Mouse (Mus musculus) C2C12 (cell line): ENCODE results near the gene Prg4. TPM values are rescaled to one million over a fixed set of nuclear protein-coding genes. Genes with fewer than 3 reads are reported as not detected.
A peak's percentile ranks its signal among the peaks of the same experiment; 100 is the strongest.

Experiments
- H3K27me3 ChIP-seq: one replicate; pipeline ENCODE4 v1.6.1; 2011; ENCODE audit not compliant: control insufficient read depth, insufficient read depth, insufficient read length
- H3K36me3 ChIP-seq: one replicate; pipeline ENCODE4 v1.6.1; 2011; ENCODE audit not compliant: control insufficient read depth, insufficient read depth
- H3K4me3 ChIP-seq: one replicate; pipeline ENCODE4 v1.5.1; 2011; ENCODE audit warnings: mild to moderate bottlenecking, control low read depth; ENCODE audit not compliant: poor library complexity, insufficient read depth, severe bottlenecking
- H3K79me2 ChIP-seq: one replicate; pipeline ENCODE4 v1.6.1; 2011; ENCODE audit not compliant: control insufficient read depth, insufficient read depth
- H3K79me3 ChIP-seq: one replicate; pipeline ENCODE4 v1.6.1; 2011; ENCODE audit warnings: low read depth, control low read depth
- H3ac ChIP-seq: one replicate; pipeline ENCODE3; 2011; ENCODE audit warnings: low read depth; ENCODE audit not compliant: control insufficient read depth, insufficient read length
- CEBPB ChIP-seq: IDR thresholded peaks from one replicate; pipeline ENCODE4 v1.6.1; 2011; ENCODE audit warnings: low read depth, mild to moderate bottlenecking, control low read depth, moderate library complexity
- CTCF ChIP-seq: IDR thresholded peaks from one replicate; pipeline ENCODE4 v1.5.1; 2011; ENCODE audit not compliant: control insufficient read depth, insufficient read depth, insufficient read length
- FOSL1 ChIP-seq: IDR thresholded peaks from one replicate; pipeline ENCODE4 v1.8.0; 2011; ENCODE audit warnings: mild to moderate bottlenecking, low read length; ENCODE audit not compliant: poor library complexity, insufficient read depth, severe bottlenecking
- MAX ChIP-seq: IDR thresholded peaks from one replicate; pipeline ENCODE4 v1.6.1; 2011; ENCODE audit warnings: mild to moderate bottlenecking, control low read depth
- MYOD1 ChIP-seq: IDR thresholded peaks from one replicate; pipeline ENCODE4 v1.6.1; 2011; ENCODE audit warnings: low read depth; ENCODE audit not compliant: control insufficient read depth, insufficient read length
- MYOG ChIP-seq: IDR thresholded peaks from one replicate; pipeline ENCODE4 v1.6.1; 2011; ENCODE audit not compliant: control insufficient read depth, insufficient read length; ENCODE audit errors: extremely low read depth
- USF1 ChIP-seq: IDR thresholded peaks from one replicate; pipeline ENCODE4 v1.6.1; 2011; ENCODE audit warnings: low read depth, mild to moderate bottlenecking, control low read depth, moderate library complexity
- polyA plus RNA-seq: library from polyadenylated mRNA; unstranded; fragments of >200 nt; fragmentation: generic; extraction: Trizol; gene quantifications from one replicate; pipeline ENCODE4 v1.2.1, GENCODE M21; 2012; ENCODE audit warnings: missing spikeins

The Prg4 gene
- polyA plus RNA-seq, 1 experiment: 0.14 TPM

DNA sequence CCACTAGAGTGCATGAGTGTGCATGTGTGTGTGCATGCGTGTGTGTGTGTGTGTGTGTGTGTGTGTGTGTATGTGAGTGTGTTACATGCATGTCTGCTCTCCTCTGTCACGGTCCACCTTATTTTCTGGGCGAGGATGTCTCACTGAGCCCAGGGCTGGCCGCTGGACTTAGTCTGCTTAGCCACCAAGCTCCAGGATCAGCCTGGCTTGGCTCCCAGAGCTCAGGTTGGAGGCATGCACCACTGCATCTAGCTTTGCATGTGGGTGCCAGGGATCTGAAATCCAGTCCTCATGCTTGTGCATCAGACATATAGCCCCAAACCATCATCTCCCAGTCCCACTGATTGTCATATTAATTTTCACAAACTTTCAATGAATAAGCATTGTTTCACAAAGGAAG lies 2.3 kb downstream of the Prg4 start:
- Histone ChIP-seq H3K79me2 (no peaks in the 10 kb centered on the region), H3K79me3 (no peaks in the 10 kb centered on the region), H3K4me3 (no peak overlapping the region), H3K27me3 (no peaks in the 10 kb centered on the region), H3ac (no peak overlapping the region), H3K36me3 (no peaks in the 10 kb centered on the region)
- TF ChIP-seq USF1: no peak
- TF ChIP-seq CEBPB: no peak
- TF ChIP-seq MYOD1: no peak
- TF ChIP-seq FOSL1: no peak
- no peak for TF ChIP-seq CTCF
- TF ChIP-seq MYOG: no peak
- no peak for TF ChIP-seq MAX

DNA sequence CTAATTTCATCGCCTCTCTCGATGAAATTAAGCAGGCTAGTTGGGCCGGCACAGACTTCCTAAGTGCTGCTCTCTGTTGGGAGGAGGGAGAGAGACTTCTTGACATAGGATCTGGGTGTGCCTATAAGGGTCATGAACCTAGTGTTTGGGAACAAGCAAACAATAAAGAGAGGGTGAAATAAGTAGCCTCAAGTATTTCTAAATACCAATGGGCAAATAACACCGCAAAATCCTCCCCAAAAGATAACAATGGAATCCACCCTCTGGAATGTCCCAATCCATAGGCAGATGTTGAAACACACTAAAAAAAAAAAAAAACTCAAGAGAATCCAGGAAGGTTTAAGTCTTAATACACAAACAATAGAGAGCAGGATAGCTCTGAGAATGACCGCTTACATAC lies 2.9 kb downstream of the Prg4 start:
- Histone ChIP-seq H3K4me3 (no peak overlapping the region), H3K79me2 (no peaks in the 10 kb centered on the region), H3ac (no peak overlapping the region), H3K79me3 (no peaks in the 10 kb centered on the region), H3K27me3 (no peaks in the 10 kb centered on the region), H3K36me3 (no peaks in the 10 kb centered on the region)
- no peak for TF ChIP-seq FOSL1
- TF ChIP-seq USF1: no peak
- TF ChIP-seq CEBPB: peak; percentile 36
- TF ChIP-seq MYOD1: no peak
- TF ChIP-seq CTCF: no peak
- TF ChIP-seq MAX: no peak
- no peak for TF ChIP-seq MYOG

DNA sequence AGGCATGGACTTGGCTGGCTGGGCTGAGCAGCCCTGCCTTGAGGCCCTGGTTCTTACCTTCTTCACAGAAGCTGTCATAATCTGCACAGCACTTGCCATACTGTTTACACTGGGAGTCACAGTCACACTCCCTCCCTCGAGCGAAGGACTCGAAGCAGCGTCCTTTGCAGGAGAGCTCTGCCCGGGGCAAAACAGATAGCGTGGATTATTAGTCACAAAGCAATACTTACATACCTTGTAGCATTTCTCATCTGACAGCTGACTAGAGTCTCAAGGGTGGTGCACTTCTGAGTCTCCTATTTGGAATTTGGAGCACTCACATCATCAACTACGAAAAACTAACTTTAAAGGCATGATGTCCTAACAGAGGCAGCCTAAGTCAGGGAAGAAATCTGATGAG lies 5.4 kb downstream of the Prg4 start:
- no peak for TF ChIP-seq CTCF
- no peak for TF ChIP-seq USF1
- no peak for TF ChIP-seq MYOG
- TF ChIP-seq CEBPB: no peak
- TF ChIP-seq MYOD1: no peak
- Histone ChIP-seq H3K36me3 (no peaks in the 10 kb centered on the region), H3ac (peak overlapping the region; percentile 3), H3K27me3 (no peaks in the 10 kb centered on the region), H3K79me3 (no peaks in the 10 kb centered on the region), H3K79me2 (no peaks in the 10 kb centered on the region), H3K4me3 (no peak overlapping the region)

DNA sequence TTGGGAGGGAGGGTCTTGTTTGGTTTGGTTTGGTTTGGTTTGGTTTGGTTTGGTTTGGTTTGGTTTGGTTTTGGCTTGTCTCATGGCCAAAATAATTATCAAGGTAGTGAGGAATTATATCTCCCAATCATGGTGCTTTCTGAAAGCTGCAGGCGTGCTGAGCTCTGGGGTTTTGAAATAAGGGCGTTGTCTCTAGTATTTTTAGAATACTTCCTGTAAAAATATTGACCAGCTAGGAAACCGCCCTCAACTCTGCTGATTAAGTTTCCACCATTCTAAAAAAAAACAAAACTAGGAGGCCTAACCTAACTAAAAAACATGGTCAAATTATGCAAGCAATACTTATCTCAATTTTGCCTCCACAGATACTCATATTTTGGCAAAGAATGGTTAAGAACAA lies 6.4 kb downstream of the Prg4 start:
- no peak overlapping the region for H3K4me3 ChIP-seq
- H3K27me3 ChIP-seq: no peaks in the 10 kb centered on the region
- H3K36me3 ChIP-seq: no peaks in the 10 kb centered on the region
- no peaks in the 10 kb centered on the region for H3K79me2 ChIP-seq
- H3K79me3 ChIP-seq: no peaks in the 10 kb centered on the region
- TF ChIP-seq USF1 (no peak), MAX (no peak), CEBPB (no peak), MYOG (no peak), FOSL1 (no peak)
- H3ac ChIP-seq: no peak overlapping the region

DNA sequence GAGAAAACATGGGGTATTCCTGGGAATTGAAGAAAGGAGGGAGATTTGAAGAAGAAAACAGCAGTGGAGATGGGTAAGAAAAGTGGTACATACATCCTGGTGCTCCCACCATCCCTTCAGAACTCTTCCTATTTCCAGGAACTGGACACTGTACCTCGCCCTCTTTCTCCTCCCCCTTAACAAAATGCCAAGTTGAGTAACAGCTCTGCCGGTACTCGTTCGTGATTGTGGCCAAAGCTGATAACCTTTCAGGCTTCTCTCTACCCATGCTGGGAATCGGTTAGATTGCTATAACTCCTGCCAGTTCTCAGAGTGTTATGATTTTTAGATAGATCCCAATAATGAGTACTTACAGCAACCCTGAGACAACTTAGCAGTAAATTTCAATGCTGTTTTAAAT lies 7.0 kb downstream of the Prg4 start:
- Histone ChIP-seq H3K79me3 (no peaks in the 10 kb centered on the region), H3ac (no peak overlapping the region), H3K27me3 (no peaks in the 10 kb centered on the region), H3K79me2 (no peaks in the 10 kb centered on the region), H3K36me3 (no peaks in the 10 kb centered on the region), H3K4me3 (no peak overlapping the region)
- TF ChIP-seq CEBPB: no peak
- no peak for TF ChIP-seq FOSL1
- TF ChIP-seq MAX: no peak
- no peak for TF ChIP-seq MYOG
- TF ChIP-seq USF1: no peak
- no peak for TF ChIP-seq CTCF
- no peak for TF ChIP-seq MYOD1

DNA sequence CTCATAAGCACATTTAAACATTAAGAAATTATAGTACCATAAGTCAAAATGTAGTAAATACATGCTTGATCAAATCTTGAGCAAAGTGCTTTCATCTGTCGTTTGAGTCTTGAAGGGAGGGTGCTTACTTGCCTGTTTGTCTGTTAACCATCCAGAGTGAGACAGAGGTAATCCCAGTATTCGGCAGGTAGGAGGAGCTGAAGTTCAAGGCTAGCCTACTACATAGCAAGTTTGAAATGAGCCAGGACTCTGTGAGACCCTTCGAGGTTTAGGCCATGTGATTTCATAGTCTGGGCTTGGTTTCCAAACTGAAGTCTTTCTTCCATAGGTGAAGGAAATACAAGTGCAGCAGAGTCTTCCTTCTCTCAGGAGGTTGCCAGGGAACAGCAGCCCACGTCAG lies 24.2 kb downstream of the Prg4 start:
- no peaks in the 10 kb centered on the region for H3K79me3 ChIP-seq
- H3K4me3 ChIP-seq: no peak overlapping the region
- peaks cover 91% of the 10 kb centered on the region for H3K36me3 ChIP-seq
- no peak for TF ChIP-seq MAX
- no peak for TF ChIP-seq CTCF
- no peak for TF ChIP-seq CEBPB
- no peak for TF ChIP-seq USF1
- no peak for TF ChIP-seq MYOD1
- TF ChIP-seq FOSL1: no peak
- no peak for TF ChIP-seq MYOG
- H3K27me3 ChIP-seq: no peaks in the 10 kb centered on the region
- H3ac ChIP-seq: no peak overlapping the region
- H3K79me2 ChIP-seq: no peaks in the 10 kb centered on the region
